Mouse (Mus musculus) forebrain, embryonic 10.5 days (tissue): ENCODE results near the gene Prr13. TPM values are rescaled to one million over a fixed set of nuclear protein-coding genes. Genes with fewer than 3 reads are reported as not detected.

Experiments used
- DNase-seq: peaks from one replicate; pipeline ENCODE4 v3.0.0-alpha.2; 2017; ENCODE audit warnings: low spot score; ENCODE audit errors: extremely low spot score
- H3K27ac ChIP-seq: fragments of 300-500 bp; sonication (generic); 2 replicates; pipeline ENCODE4 v1.5.1; 2016; ENCODE audit warnings: mild to moderate bottlenecking
- H3K27me3 ChIP-seq: fragments of 300-500 bp; sonication (generic); 2 replicates; pipeline ENCODE4 v1.6.1; 2016; ENCODE audit warnings: mild to moderate bottlenecking; ENCODE audit not compliant: poor library complexity, severe bottlenecking
- H3K36me3 ChIP-seq: fragments of 300-500 bp; sonication (generic); replicated peaks from 2 replicates; pipeline ENCODE4 v1.6.1; 2016; ENCODE audit warnings: mild to moderate bottlenecking, moderate library complexity
- H3K4me1 ChIP-seq: fragments of 300-500 bp; sonication (generic); 2 replicates; pipeline ENCODE4 v1.6.1; 2016
- H3K4me3 ChIP-seq: fragments of 300-500 bp; sonication (generic); 2 replicates; pipeline ENCODE4 v1.5.1; 2016; ENCODE audit warnings: mild to moderate bottlenecking, moderate library complexity
- H3K9me3 ChIP-seq: fragments of 300-500 bp; sonication (generic); 2 replicates; pipeline ENCODE4 v1.6.1; 2016; ENCODE audit warnings: mild to moderate bottlenecking, moderate library complexity
- WGBS: fragments of 180-500 bp; shearing (Covaris S2); methylation state at CpG from one replicate; pipeline ENCODE4 v1.1.7; 2016; 5-methylcytosine and 5-hydroxymethylcytosine counted together
- polyA plus RNA-seq: library from polyadenylated mRNA; unstranded; fragments of >200 nt; fragmentation: Nextera tagmentation; extraction: Ambion mirVana; gene quantifications from 2 replicates; pipeline ENCODE4 v1.2.1, GENCODE M21; 2016

Prr13 gene
- polyA plus RNA-seq: 70.7 and 74.6 TPM in 2 replicates

GRCm38 (mm10) chr15:102458904-102459317 lies at the start of gene Prr13:
Prr13 (plus strand) TSS chr15:102459028.
- Histone ChIP-seq H3K4me1 (peaks cover 29% of the 10 kb centered on the region), H3K27ac (peak within 1 kb of the TSS; percentile 59), H3K9me3 (no peaks in the 10 kb centered on the region), H3K36me3 (peaks cover 14% of the 10 kb centered on the region), H3K27me3 (no peaks in the 10 kb centered on the region), H3K4me3 (peak within 1 kb of the TSS; percentile 49)
- peak; percentile 86 for DNase-seq
- WGBS: under 1% methylated on average over 19 of the region's 19 CpGs

DNA sequence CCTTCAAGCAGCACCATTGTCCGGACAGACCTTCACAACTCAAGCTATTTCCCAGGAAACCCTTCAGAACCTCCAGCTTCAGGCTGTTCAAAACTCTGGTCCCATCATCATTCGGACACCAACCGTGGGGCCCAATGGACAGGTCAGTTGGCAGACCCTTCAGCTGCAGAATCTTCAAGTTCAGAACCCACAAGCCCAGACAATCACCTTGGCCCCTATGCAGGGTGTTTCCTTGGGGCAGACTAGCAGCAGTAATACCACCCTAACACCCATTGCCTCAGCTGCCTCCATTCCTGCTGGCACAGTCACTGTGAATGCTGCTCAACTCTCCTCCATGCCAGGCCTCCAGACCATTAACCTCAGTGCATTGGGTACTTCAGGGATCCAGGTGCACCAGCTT lies 49.5 kb upstream of the Prr13 start:
- no peak for DNase-seq
- Histone ChIP-seq H3K36me3 (peaks cover 68% of the 10 kb centered on the region), H3K27me3 (no peaks in the 10 kb centered on the region), H3K27ac (no peak overlapping the region), H3K4me3 (peak overlapping the region; percentile 34; the same call in 1 of the 2 replicates), H3K4me1 (peaks cover 55% of the 10 kb centered on the region), H3K9me3 (peaks cover 7% of the 10 kb centered on the region; the same call in 1 of the 2 replicates)
- WGBS: 97% methylated on average over 3 of the region's 3 CpGs

GRCm38 (mm10) chr15:102411077-102411476 lies 47.8 kb upstream of the Prr13 start:
- whole genome bisulfite sequencing: 90% methylated on average over 1 of the region's 1 CpGs
- H3K9me3 ChIP-seq: peaks cover 7% of the 10 kb centered on the region; the same call in 1 of the 2 replicates
- no peak overlapping the region for H3K27ac ChIP-seq
- peaks cover 86% of the 10 kb centered on the region for H3K36me3 ChIP-seq
- no peak for DNase-seq
- H3K4me1 ChIP-seq: peaks cover 47% of the 10 kb centered on the region
- H3K4me3 ChIP-seq: peak overlapping the region; percentile 34; the same call in 1 of the 2 replicates
- no peaks in the 10 kb centered on the region for H3K27me3 ChIP-seq

DNA sequence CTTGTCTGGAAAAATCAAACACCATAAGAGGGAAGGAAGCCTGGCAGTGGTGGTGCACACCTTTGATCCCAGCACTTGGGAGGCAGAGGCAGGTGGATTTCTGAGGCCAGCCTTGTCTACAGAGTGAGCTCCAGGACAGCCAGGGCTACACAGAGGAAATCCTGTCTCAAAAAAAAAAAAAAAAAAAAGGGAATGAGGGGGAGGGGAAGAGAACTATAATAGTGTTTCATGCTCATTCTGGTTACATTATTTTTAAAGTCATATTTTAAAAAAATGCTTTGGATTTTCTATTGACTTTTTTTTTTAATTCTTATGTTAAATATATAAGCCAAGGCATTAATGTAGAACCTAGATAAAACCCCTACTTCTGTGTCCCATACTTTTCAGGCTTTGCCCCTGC lies 45.1 kb upstream of the Prr13 start:
- peaks cover 97% of the 10 kb centered on the region for H3K36me3 ChIP-seq
- H3K27ac ChIP-seq: no peak overlapping the region
- DNase-seq: no peak
- H3K4me1 ChIP-seq: peaks cover 24% of the 10 kb centered on the region
- peaks cover 7% of the 10 kb centered on the region; the same call in 1 of the 2 replicates for H3K9me3 ChIP-seq
- no peak overlapping the region for H3K4me3 ChIP-seq
- H3K27me3 ChIP-seq: no peaks in the 10 kb centered on the region

GRCm38 (mm10) chr15:102417524-102417923 lies 41.3 kb upstream of the Prr13 start:
- no peak for DNase-seq
- no peaks in the 10 kb centered on the region for H3K4me1 ChIP-seq
- no peak overlapping the region for H3K27ac ChIP-seq
- no peaks in the 10 kb centered on the region for H3K27me3 ChIP-seq
- no peak overlapping the region for H3K4me3 ChIP-seq
- 95% methylated on average over 2 of the region's 2 CpGs for WGBS
- peaks cover 3% of the 10 kb centered on the region; the same call in 1 of the 2 replicates for H3K9me3 ChIP-seq
- peaks cover 90% of the 10 kb centered on the region for H3K36me3 ChIP-seq

DNA sequence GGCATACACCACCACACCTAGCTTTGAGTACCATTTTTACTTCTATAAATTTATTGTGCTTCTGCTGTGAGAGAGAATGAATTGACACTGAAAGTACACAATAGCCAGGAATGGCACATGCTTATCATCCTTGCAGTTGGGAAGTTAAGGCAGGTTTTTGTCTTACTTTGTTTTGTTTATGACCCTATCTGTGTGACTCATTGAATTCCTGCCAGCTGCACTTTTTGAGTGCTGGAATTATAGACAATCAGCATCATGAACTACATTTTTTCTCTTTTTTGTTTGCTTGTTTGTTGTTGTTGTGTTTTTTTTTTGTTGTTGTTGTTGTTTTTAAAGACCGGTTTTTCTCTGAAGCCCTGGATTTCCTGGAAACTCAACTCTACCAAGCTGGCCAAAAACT lies 37.8 kb upstream of the Prr13 start:
- Histone ChIP-seq H3K4me1 (no peaks in the 10 kb centered on the region), H3K27me3 (no peaks in the 10 kb centered on the region), H3K27ac (no peak overlapping the region), H3K9me3 (no peaks in the 10 kb centered on the region), H3K4me3 (no peak overlapping the region), H3K36me3 (peaks cover 90% of the 10 kb centered on the region)
- DNase-seq: no peak
- 62% methylated on average over 1 of the region's 1 CpGs for WGBS

DNA sequence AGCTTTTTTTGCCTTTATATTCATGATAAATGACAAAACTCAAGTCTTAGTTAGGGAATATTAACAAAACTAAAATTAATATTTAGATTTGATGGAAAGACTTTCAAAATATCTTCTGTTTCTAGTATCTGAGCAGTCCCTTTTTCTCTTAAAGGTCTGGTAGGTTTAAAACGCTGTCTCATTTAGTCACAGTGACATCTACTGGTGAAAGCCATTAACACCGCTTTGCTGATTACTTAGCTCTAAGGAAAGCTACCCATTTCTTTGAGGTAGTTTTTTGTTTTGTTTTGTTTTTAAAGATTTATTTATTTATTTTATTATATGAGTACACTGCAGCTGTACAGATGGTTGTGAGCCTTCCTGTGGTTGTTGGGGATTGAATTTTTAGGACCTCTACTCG lies 37.4 kb upstream of the Prr13 start:
- Histone ChIP-seq H3K36me3 (peaks cover 91% of the 10 kb centered on the region), H3K4me1 (no peaks in the 10 kb centered on the region), H3K27ac (no peak overlapping the region), H3K27me3 (no peaks in the 10 kb centered on the region), H3K9me3 (no peaks in the 10 kb centered on the region), H3K4me3 (no peak overlapping the region)
- DNase-seq: no peak
- 64% methylated on average over 3 of the region's 3 CpGs for WGBS

DNA sequence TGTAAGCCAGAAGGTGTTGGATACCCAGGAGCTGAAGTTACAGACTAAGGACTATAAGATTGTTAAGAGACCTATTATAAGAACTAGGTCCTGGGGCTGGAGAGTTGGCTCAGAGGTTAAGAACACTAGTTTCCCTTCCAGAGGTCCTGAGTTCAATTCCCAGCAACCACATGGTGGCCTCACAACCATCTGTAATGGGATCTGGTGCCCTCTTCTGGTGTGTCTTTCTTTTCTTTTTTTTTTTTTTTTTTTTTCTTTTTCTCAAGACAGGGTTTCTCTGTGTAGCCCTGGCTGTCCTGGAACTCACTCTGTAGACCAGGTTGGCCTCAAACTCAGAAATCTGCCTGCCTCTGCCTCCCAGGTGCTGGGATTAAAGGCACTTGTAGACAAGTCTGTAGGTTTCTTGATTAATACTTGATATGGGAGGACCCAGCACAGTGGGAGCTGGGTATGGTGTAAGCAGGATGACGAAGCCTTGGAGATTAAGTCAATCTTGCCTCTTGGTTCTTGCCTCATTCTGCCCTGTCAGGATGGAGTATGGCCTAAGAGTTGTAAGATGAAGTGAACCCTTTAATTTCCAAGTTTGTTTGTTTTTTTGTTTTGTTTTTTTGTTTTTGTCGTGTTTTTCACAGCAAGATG lies 35.1 kb upstream of the Prr13 start:
- no peaks in the 10 kb centered on the region for H3K9me3 ChIP-seq
- H3K4me1 ChIP-seq: no peaks in the 10 kb centered on the region
- no peak overlapping the region for H3K4me3 ChIP-seq
- H3K27ac ChIP-seq: no peak overlapping the region
- no peak for DNase-seq
- 90% methylated on average over 2 of the region's 2 CpGs for WGBS
- no peaks in the 10 kb centered on the region for H3K27me3 ChIP-seq
- H3K36me3 ChIP-seq: peaks cover 93% of the 10 kb centered on the region

DNA sequence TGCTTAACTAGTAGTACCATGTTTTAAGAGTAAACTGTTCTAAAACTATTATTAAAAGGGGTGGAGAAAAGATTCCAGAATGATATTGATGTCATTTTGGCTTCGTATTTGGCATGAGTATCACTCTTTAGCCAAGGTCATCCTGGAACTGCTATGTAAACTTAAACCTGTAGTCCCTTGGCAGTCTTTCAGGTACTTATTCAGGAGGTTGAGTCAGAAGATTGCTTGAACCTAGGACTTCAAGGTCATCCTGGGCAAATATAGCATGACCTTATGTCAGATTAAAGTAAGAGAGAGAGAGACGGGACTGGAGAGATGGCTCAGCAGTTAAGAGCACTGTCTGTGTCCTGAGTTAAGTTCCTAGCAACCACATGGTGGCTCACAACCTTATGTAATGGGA lies 34.2 kb upstream of the Prr13 start:
- 94% methylated on average over 2 of the region's 2 CpGs for WGBS
- no peak overlapping the region for H3K27ac ChIP-seq
- H3K4me1 ChIP-seq: no peaks in the 10 kb centered on the region
- peaks cover 93% of the 10 kb centered on the region for H3K36me3 ChIP-seq
- no peak for DNase-seq
- no peaks in the 10 kb centered on the region for H3K9me3 ChIP-seq
- no peak overlapping the region for H3K4me3 ChIP-seq
- no peaks in the 10 kb centered on the region for H3K27me3 ChIP-seq

DNA sequence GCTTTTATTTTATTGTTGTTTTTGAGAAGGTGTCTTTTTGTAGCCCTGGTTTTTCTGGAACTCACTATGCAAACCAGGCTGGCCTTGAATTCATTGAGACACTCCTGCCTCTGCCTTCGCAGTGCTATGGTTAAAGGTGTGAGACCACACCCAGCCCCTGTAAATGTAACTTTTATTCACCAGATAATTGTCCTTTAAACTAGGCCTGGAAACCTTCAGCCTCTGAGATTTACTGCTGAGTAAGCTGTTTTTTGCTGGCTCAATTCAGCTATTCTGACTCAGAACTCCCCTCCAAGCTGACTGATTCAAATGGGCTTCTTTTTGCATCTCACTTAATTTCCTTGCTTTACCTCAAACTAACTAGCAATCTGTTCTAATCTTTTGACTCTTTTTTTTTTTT lies 31.9 kb upstream of the Prr13 start:
- no peak overlapping the region for H3K4me3 ChIP-seq
- H3K27me3 ChIP-seq: no peaks in the 10 kb centered on the region
- no peak for DNase-seq
- peaks cover 99% of the 10 kb centered on the region for H3K36me3 ChIP-seq
- no peaks in the 10 kb centered on the region for H3K9me3 ChIP-seq
- H3K27ac ChIP-seq: no peak overlapping the region
- no peaks in the 10 kb centered on the region for H3K4me1 ChIP-seq
- 98% methylated on average over 1 of the region's 1 CpGs for WGBS

- no peak overlapping the region for H3K27ac ChIP-seq
- no peak overlapping the region for H3K4me3 ChIP-seq
- no peaks in the 10 kb centered on the region for H3K27me3 ChIP-seq
- no peaks in the 10 kb centered on the region for H3K9me3 ChIP-seq
- 94% methylated on average over 1 of the region's 1 CpGs for WGBS
- no peaks in the 10 kb centered on the region for H3K4me1 ChIP-seq
- no peak for DNase-seq
- H3K36me3 ChIP-seq: peaks cover 96% of the 10 kb centered on the region
Measured at GRCm38 (mm10) chr15:102432046-102432445, 26.8 kb upstream of the Prr13 start.

GRCm38 (mm10) chr15:102433173-102433572 lies 25.7 kb upstream of the Prr13 start:
- DNase-seq: no peak

GRCm38 (mm10) chr15:102442490-102442889 lies 16.3 kb upstream of the Prr13 start:
- Histone ChIP-seq H3K36me3 (peaks cover 9% of the 10 kb centered on the region), H3K4me1 (peaks cover 6% of the 10 kb centered on the region), H3K4me3 (no peak overlapping the region), H3K27ac (no peak overlapping the region), H3K9me3 (no peaks in the 10 kb centered on the region), H3K27me3 (no peaks in the 10 kb centered on the region)
- DNase-seq: peak; percentile 79
- whole genome bisulfite sequencing: 51% methylated on average over 2 of the region's 2 CpGs

More at GRCm38 (mm10) chr15:102433173-102433572, 25.7 kb upstream of the Prr13 start:
- H3K36me3 ChIP-seq: peaks cover 89% of the 10 kb centered on the region
- no peaks in the 10 kb centered on the region for H3K9me3 ChIP-seq
- no peaks in the 10 kb centered on the region for H3K27me3 ChIP-seq
- no peak overlapping the region for H3K4me3 ChIP-seq
- no peak overlapping the region for H3K27ac ChIP-seq
- no peaks in the 10 kb centered on the region for H3K4me1 ChIP-seq
- WGBS: 95% methylated on average over 4 of the region's 4 CpGs
